Mouse (Mus musculus) hematopoietic stem cell, adult 5-6 weeks (primary cell): ENCODE measurements around the gene Acss1. TPM values are rescaled to one million over a fixed set of nuclear protein-coding genes. Genes with fewer than 3 reads are reported as not detected.
A peak's percentile ranks its signal among the peaks of the same experiment; 100 is the strongest.

ENCODE experiments used
- ATAC-seq, 2 experiments: fragments of 125-278 bp in 1 of 2; replicated peaks in 1 of 2; 2 replicates each; pipeline ENCODE4 v1.8.0; 2016 to 2017; ENCODE audit warnings: inconsistent platforms in 2 of 2, mild to moderate bottlenecking in 2 of 2, moderate number of reproducible peaks in 2 of 2, low read depth in 1 of 2, moderate TSS enrichment in 1 of 2; ENCODE audit not compliant: low FRiP score in 2 of 2, poor library complexity in 2 of 2, severe bottlenecking in 2 of 2, insufficient read depth in 1 of 2, low TSS enrichment in 1 of 2
- total RNA-seq: library from RNA; stranded (forward); fragments of 172-1452, 232-1000 nt; gene quantifications from 2 replicates; pipeline ENCODE4 v1.2.3, GENCODE M21; 2017

Acss1 gene
- total RNA-seq, 1 experiment from 2014 or later: 20.0 TPM

DNA sequence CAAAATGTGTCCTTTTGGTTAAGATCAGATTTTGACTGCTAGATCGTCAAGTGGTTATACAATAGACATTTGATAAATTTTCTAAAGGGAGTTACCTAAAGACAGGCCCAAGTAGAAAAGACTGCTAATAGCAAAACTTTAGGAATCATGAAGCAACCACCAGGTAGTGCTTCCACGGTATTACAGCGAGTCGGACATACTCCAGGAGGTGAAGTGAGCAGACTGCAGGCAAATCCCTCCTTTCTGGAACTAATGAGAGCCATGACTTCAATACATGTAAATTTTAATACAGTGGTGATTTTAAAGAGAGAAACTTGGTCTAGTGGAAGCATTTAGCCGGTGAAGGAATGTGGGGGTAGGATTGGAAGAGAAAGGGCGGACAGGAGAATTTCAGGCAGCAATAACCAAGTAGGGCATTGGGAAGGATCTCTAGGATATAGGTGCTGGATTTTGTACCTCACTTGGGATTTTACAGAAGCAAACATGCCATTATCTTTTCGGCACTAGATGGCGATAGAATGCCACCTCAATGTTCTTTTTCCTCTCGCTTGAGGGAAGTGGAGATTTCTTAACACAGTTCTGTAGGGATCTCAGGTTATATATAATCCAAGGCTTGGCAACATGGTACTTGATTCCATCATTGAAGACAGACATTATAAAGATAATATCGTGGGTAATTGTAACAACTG is 59.3 kb downstream of the Acss1 start:
- peak; percentile 63 to 69 for ATAC-seq

DNA sequence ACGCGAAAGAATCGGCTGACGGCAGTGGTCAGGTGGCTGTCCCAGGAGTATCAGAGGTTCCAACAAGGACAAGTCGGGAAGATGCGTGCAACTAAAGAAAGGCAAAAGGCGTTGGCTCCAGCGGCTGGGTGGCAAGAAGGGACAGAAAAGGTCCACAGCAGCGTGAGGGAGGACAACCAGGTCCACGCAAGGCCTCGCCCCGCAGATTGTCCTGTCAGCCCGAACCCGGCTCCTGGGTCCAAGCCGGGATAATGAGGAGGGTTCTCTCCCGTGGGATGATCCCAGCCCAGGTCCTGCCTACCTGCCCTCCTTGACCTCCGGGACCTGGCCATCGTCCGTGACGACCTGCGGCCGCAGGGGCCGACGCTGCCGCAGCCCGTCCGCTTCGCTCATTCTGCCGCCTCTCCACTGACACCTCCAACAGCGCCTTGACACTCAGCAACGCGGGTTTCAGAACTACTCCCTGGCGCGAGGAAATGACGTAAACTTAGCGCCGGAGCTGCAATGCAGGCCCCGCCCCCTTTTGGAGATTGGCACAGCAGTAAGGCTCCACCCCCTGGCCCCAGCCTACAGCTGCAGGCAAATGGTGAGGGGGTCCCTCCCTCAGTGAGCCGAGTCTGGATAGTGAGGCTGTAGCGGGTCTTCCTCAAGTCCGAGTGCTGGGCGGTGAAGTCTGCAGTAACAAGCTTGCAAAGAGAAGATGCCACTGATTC is 60.1 kb downstream of the Acss1 start, which contains the start of gene Apmap:
Gene Apmap (minus strand): TSS at position 481 of the 713 bp plus-strand sequence.
- ATAC-seq: peak; percentile 94 to 99

GRCm38 (mm10) chr2:150607086-150607485 is 61.2 kb downstream of the Acss1 start:
- ATAC-seq: no peak

- no peak for ATAC-seq
Observed at GRCm38 (mm10) chr2:150604802-150605201, 63.5 kb downstream of the Acss1 start.

GRCm38 (mm10) chr2:150602166-150602565 is 66.1 kb downstream of the Acss1 start:
- ATAC-seq: no peak

GRCm38 (mm10) chr2:150600263-150600662 is 68.0 kb downstream of the Acss1 start:
- ATAC-seq: no peak

GRCm38 (mm10) chr2:150595411-150596190 is 72.7 kb downstream of the Acss1 start:
- no peak for ATAC-seq

DNA sequence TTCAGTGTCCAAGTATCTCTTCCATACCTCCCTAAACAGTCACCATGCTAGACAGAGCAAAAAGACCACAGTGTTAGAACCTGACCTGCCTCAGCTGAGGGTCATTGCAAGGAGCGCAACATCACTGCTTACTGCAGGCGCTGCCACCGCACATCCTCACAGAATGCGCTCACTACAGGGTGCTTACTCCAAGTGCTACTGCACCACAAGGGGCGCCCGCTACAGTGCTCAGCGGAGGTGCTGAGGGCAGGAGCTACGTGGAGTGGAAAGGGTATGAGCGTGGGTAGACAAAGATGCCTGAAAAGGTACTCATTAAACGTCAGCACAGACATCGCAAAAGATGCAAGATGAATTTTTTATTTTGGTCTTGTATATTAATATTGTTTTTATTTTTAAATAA is 79.2 kb downstream of the Acss1 start:
- ATAC-seq: no peak

- ATAC-seq: no peak
Observed at GRCm38 (mm10) chr2:150579628-150580027, 88.7 kb downstream of the Acss1 start.

- no peak for ATAC-seq
Observed at GRCm38 (mm10) chr2:150578603-150579002, 89.7 kb downstream of the Acss1 start.

GRCm38 (mm10) chr2:150576256-150576655 is 92.0 kb downstream of the Acss1 start:
- no peak for ATAC-seq

DNA sequence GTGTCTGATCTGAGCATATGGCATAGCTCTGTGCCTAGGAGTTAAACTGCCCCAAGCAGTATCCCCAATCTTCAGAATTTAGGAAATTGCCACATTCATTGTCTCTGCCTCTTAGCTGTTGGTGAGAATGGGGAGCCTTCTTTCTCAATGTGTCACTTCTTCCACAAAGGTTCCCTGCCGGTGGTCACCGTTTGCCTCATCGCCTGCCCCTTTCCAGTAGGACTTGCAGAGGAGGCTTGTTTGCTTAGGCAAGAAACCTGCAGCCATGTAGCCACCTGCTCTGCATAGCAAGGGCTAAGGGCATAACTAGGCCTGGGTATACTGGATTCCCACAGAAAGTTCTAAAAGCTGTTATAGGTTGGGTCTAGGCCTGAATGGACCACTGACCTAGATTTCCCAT is 95.8 kb downstream of the Acss1 start:
- no peak; a peak in 1 of 4 replicates for ATAC-seq

- no peak for ATAC-seq
Observed at GRCm38 (mm10) chr2:150570761-150571160, 97.5 kb downstream of the Acss1 start.

GRCm38 (mm10) chr2:150569847-150570590 is 98.3 kb downstream of the Acss1 start, which contains the start of gene Cst7:
TSS of gene Cst7 (plus strand) at chr2:150570415.
- peak; percentile 86 to 90 for ATAC-seq
